Mouse (Mus musculus) gastrocnemius, postnatal 10 days (tissue): ENCODE data around the gene Csrp3. TPM values are rescaled to one million over a fixed set of nuclear protein-coding genes. Genes with fewer than 3 reads are reported as not detected.
A peak's percentile ranks its signal among the peaks of the same experiment; 100 is the strongest.

ENCODE experiments used
- DNase-seq: peaks from one replicate; pipeline ENCODE4 v3.0.0; 2021; ENCODE audit warnings: mixed read lengths
- total RNA-seq, 2 experiments: library from RNA; stranded (reverse); gene quantifications; 2 replicates each; pipeline ENCODE4 v1.2.3; 2021

Gene Csrp3
- total RNA-seq, 2 experiments from 2014 or later = 120 to 170 TPM

GRCm38 (mm10) chr7:48829177-48829910 lies 18.5 kb downstream of the Csrp3 start:
- DNase-seq = no peak

GRCm38 (mm10) chr7:48825170-48825569 lies 22.7 kb downstream of the Csrp3 start:
- no peak for DNase-seq

DNA sequence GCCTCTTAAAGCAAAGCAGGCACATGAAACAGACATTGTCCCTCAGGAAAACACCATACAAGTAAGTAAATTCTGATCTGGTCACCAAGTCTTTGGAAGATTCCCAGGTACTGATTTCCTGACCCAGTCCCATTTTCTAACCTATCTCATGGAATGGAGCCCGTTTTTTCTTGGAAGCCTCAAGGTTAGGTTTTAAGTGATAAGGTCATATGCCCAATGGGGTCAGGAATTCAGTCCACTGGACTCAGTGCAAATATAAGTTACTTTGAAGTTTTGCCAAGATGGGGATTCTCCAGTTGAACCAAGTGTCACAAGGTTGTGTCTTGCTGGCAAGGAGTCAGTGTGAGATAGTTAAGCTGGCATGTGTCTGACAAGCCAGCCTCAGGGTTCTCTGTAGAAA lies 23.2 kb downstream of the Csrp3 start:
- no peak for DNase-seq

GRCm38 (mm10) chr7:48823621-48824020 lies 24.2 kb downstream of the Csrp3 start:
- DNase-seq = no peak

GRCm38 (mm10) chr7:48821654-48822053 lies 26.2 kb downstream of the Csrp3 start:
- DNase-seq = no peak

- DNase-seq = no peak
Measured at GRCm38 (mm10) chr7:48813594-48813993, 34.2 kb downstream of the Csrp3 start.

DNA sequence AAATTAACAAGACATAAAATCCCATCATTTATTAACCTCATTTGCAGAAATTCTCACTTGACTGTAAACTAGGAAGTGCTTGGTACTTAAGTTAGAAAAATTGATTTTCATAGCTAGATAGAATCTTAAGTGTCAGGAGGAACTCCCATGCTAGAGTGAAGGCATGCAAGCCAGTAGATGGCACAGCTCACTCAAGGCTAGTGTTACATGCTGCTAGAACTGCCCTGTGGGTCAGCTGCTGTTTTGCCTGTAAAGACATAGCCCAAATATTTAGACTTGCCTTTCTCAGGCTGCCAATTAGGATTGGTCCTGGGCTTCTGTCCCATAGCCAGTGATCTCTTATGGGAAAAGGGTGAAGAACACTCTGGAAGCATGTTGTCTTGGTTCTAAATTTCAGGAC lies 35.5 kb downstream of the Csrp3 start:
- DNase-seq = no peak

- no peak for DNase-seq
Measured at GRCm38 (mm10) chr7:48810652-48811051, 37.2 kb downstream of the Csrp3 start.

DNA sequence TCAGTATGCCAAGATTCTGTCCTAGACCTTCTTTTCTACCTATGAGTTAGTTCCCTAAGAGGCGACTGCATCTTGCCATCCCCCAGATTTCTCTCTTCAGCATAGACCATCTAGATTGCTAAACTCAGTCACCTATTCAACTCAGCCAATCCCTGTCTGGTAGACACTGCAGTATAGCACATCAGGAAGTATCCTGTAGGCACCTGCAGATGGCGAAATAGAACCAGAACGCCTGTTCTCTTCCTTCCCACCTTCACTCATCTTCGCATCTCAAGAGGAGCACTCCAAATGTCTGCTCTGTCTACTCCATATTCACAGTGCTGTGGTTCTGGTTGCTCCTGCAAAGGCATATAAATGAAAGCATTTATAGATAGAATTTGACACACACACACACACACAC lies 41.2 kb downstream of the Csrp3 start:
- no peak for DNase-seq

DNA sequence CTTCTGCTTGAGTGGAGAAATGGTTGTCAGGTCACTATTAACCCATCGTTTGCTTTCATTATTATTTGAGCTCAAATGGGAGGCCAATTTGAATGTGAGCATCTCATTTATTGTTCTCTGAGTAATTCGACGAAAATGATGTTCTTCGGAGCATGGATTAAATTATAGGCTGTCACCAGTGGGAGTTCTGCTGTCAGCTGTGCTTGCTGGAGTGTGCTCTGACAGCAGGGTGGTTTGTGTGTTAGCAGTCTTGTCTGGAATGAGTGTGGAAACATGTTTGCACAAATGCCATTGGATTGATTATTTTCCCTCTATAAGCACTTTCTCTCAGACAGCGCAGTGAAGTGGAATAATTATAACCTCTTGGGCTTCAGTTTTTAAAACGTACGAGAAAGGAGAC lies 44.5 kb downstream of the Csrp3 start:
- DNase-seq = no peak

DNA sequence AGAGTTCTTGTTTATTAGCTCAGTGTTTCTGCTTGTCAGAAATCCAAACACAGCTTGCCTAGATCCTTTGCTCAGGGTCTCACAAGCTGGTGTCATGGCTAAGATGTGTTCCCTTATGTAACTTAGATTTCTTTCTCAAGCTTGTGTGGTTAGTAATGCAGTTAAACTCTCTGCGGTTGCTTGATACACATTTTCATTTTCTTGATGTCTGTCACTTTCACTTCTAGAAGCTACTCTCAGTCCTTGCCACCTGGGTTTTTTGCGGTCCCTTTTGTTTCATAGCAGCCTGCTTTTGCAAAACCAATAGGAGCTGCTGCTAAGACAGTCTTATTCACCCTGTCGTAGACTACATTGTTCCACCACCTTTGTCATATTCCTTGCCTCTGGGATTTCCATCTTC lies 52.7 kb downstream of the Csrp3 start:
- DNase-seq = no peak

GRCm38 (mm10) chr7:48791412-48791811 lies 56.4 kb downstream of the Csrp3 start:
- no peak for DNase-seq

- no peak for DNase-seq
Measured at GRCm38 (mm10) chr7:48790117-48790516, 57.7 kb downstream of the Csrp3 start.

- peak; percentile 81 for DNase-seq
Measured at GRCm38 (mm10) chr7:48788851-48789572, 58.8 kb downstream of the Csrp3 start, which contains the start of gene Zdhhc13. Gene Zdhhc13 (plus strand): TSS chr7:48789003.

DNA sequence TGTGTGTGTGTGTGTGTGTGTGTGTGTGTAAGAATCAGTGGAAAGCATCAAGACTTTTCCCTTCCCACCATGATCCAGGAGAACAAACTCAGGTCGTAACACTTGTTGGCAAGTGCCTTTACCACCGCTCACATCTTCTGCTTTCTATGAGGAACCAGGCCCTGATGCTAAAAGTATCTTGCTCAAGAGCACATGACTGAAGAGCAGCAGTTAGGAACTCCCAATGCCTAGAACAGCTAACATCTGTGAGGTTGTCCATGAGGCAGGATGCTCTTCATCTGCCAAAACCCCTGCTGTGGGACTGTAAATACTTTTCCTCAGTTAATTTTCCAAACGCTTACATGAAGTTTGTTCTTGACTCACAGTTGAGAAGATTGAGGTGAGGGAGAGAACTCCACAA lies 59.5 kb downstream of the Csrp3 start:
- DNase-seq = no peak

- no peak for DNase-seq
Measured at GRCm38 (mm10) chr7:48784773-48785523, 62.9 kb downstream of the Csrp3 start.

DNA sequence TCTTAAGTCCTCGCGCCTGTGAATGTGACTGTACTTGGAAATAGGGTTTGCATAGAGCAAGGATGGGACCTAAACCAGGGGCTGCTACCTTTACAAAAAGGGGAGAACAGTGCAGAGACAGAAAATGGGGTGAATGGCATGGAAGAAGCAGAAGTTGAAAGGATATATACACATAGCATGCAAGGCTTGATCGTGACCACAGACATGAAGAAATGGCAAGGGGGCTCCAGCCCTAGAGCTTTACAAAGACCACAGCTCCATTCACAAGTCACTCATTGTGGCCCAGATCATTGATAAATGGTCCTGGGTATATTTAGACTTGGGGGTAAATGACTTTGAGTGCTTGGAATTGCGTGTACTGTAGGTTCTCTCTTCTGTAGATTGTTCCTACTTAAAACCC lies 65.4 kb downstream of the Csrp3 start:
- DNase-seq = no peak

Other genes starting within 250 kb of the Csrp3 start
- gene Mrgprb3, start 204.2 kb downstream of the Csrp3 start, total RNA-seq = not detected
- gene Zdhhc13, start 59.0 kb downstream of the Csrp3 start, total RNA-seq = 1 to 10 TPM; 5.1 to 5.9 TPM
- gene E2f8, start 33.6 kb upstream of the Csrp3 start, total RNA-seq = 1 to 10 TPM; 4.2 to 5.5 TPM
- gene Nav2, start 60.7 kb upstream of the Csrp3 start, total RNA-seq = 10 to 100 TPM; 55.8 to 80.1 TPM